Mouse (Mus musculus) left cerebral cortex, postnatal 4 days (tissue): Measurements from ENCODE around the gene Zfpl1. TPM values are rescaled to one million over a fixed set of nuclear protein-coding genes. Genes with fewer than 3 reads are reported as not detected.

Experiments
- DNase-seq: peaks from one replicate; pipeline ENCODE4 v3.0.0-alpha.2; 2022
- intact Hi-C: fragments of 180-260 bp; cut with DNase I; formaldehyde crosslinking; loops from one replicate; pipeline ENCODE4 v1.15.1; 2025
- microRNA-seq: library from miRNA; unstranded; fragments of <30 nt; microRNA quantifications from one replicate; pipeline ENCODE4 v1.2.0, GENCODE M21; 2022
- total RNA-seq, 2 experiments: library from RNA; stranded (reverse); gene quantifications; 2 replicates each; pipeline ENCODE4 v1.2.3; 2021

Zfpl1 gene
- total RNA-seq, 2 experiments from 2014 or later: 50.9 to 51.5 TPM

DNA sequence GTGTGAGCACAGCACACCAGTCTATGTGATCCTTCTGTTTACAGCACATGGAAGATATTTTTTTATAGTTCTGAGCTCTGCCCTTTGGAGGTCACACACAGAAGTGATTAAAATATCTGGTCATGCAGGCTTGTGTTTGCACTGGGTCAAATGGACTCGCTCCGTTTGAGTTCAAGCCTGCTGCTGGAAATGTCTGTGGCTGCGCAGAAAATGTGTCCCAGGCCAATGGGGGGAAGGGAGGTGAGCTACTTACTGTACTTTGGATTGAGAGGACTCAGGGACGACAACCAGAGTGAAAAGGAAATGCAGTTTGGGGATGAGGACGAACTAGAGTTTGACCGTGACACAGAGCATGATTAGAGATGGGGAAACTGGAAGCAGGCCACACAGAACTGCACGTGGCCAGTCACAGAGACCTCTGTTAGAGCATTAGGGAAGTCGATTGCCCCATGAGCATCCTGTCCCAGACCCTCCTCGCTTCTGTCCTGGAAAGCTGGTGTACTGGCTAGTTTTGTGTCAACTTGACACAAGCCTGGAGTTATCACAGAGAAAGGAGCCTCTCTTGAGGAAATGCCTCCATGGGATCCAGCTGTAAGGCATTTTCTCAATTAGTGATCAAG lies 48.7 kb downstream of the Zfpl1 start:
- DNase-seq: no peak
- intact Hi-C loops: no loop called here

Small RNAs within 50 kb of the gene (microRNA-seq; reads per million reads assigned to microRNA genes)
- gene Mir6988: 2.7 reads per million

Other genes starting within 250 kb of the Zfpl1 start
- 10 to 100 TPM; 12.1 to 13.4 TPM for gene Frmd8, start 209.7 kb downstream of the Zfpl1 start, total RNA-seq
- 1 to 10 TPM; 1.4 to 2.0 TPM for gene Slc25a45, start 207.1 kb downstream of the Zfpl1 start, total RNA-seq
- gene Tigd3, start 190.8 kb downstream of the Zfpl1 start, total RNA-seq: 10 to 100 TPM; 10.2 to 11.7 TPM
- 10 to 100 TPM; 76.1 to 84.1 TPM for gene Dpf2, start 171.9 kb downstream of the Zfpl1 start, total RNA-seq
- 10 to 100 TPM; 11.2 to 14.2 TPM for gene Cdc42ep2, start 160.1 kb downstream of the Zfpl1 start, total RNA-seq
- gene Pola2, start 120.8 kb downstream of the Zfpl1 start, total RNA-seq: 10 to 100 TPM; 14.3 to 16.4 TPM
- gene Slc22a20, start 98.8 kb downstream of the Zfpl1 start, total RNA-seq: not detected
- gene Capn1, start 69.1 kb downstream of the Zfpl1 start, total RNA-seq: 10 to 100 TPM; 12.1 to 14.2 TPM
- 10 to 100 TPM; 38.6 to 39.4 TPM for gene Syvn1, start 38.4 kb downstream of the Zfpl1 start, total RNA-seq
- gene Mrpl49, start 27.2 kb downstream of the Zfpl1 start, total RNA-seq: 10 to 100 TPM; 41.2 to 41.4 TPM
- gene Fau, start 27.1 kb downstream of the Zfpl1 start, total RNA-seq: 100 to 1,000 TPM; 874 to 875 TPM
- 10 to 100 TPM; 25.1 to 27.5 TPM for gene Znhit2, start 23.8 kb downstream of the Zfpl1 start, total RNA-seq
- 10 to 100 TPM; 69.0 to 71.2 TPM for gene Tm7sf2, start 16.6 kb downstream of the Zfpl1 start, total RNA-seq
- gene Vps51, start 7.7 kb downstream of the Zfpl1 start, total RNA-seq: 10 to 100 TPM; 96.6 to 96.8 TPM
- not detected for gene Tmem262, start 4.9 kb downstream of the Zfpl1 start, total RNA-seq
- gene Gm28374, start 2.7 kb downstream of the Zfpl1 start, total RNA-seq: 1 to 10 TPM; 1.1 TPM
- 1 to 10 TPM; 1.5 to 3.0 TPM for gene Cdca5, start within 50 bp of the Zfpl1 start, total RNA-seq
- gene AC131692.1, start 9.5 kb upstream of the Zfpl1 start, total RNA-seq: not detected
- gene Naaladl1, start 20.8 kb upstream of the Zfpl1 start, total RNA-seq: under 1 TPM; 0.14 to 0.32 TPM
- 10 to 100 TPM; 25.4 to 25.9 TPM for gene Sac3d1, start 33.7 kb upstream of the Zfpl1 start, total RNA-seq
- 10 to 100 TPM; 36.0 to 41.2 TPM for gene Snx15, start 43.3 kb upstream of the Zfpl1 start, total RNA-seq
- not detected for gene Batf2, start 56.0 kb upstream of the Zfpl1 start, total RNA-seq
- gene Arl2, start 56.6 kb upstream of the Zfpl1 start, total RNA-seq: 10 to 100 TPM; 54.3 to 62.5 TPM
- not detected for gene Majin, start 99.4 kb upstream of the Zfpl1 start, total RNA-seq
- gene Gpha2, start 141.4 kb upstream of the Zfpl1 start, total RNA-seq: not detected
- gene Ppp2r5b, start 150.9 kb upstream of the Zfpl1 start, total RNA-seq: 100 to 1,000 TPM; 189 to 193 TPM
- 10 to 100 TPM; 29.3 to 29.7 TPM for gene Atg2a, start 156.7 kb upstream of the Zfpl1 start, total RNA-seq
- 10 to 100 TPM; 87.1 to 87.7 TPM for gene Ehd1, start 191.8 kb upstream of the Zfpl1 start, total RNA-seq
- gene Cdc42bpg, start 221.5 kb upstream of the Zfpl1 start, total RNA-seq: 1 to 10 TPM; 5.0 to 5.7 TPM